ENCODE assay signal across 24 mouse cellular contexts in the genomic region with DNA sequence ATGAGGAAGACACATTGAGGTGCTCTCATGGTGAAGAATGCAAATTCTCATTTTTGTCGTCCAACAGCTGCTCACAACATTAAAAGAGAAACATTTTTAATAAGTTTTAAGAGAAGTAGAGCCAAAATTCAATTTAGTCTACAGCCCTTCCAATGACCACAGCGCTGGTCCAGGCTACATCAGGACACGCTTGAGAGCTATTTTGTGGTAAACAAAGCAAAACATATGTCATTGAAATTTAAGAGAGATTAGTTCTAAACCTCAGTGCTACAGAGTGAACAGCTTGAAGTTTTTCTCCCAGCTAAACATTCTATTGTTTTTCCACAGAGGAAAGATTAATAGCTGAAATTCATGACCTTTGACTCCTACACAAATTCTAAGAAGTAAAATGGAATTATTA.
DNase-seq lines count a peak whose midpoint lies in the region; ATAC-seq and TF ChIP-seq lines count a peak whose summit lies in the region.
"Had no signal": no experiment of that assay in that cellular context is flagged by ENCODE, and none has a peak within 500 bp of the region (broad histone marks: within the 10 kb centered on the region; RNA-seq: fewer than 3 reads in every experiment).

No protein-coding gene starts in this region.

- no peak overlapping the region for H3K4me2 ChIP-seq in lung, embryonic 14.5 days
- H3K4me2 ChIP-seq in lung, postnatal 0 days (replicated peaks; ENCODE audit: low read depth, low read length): no peak overlapping the region
- H3K4me2 ChIP-seq in stomach, embryonic 16.5 days (ENCODE audit: low read depth, low read length): no peak overlapping the region
- H3K4me2 ChIP-seq: embryonic facial prominence, embryonic 12.5 days; embryonic facial prominence, embryonic 15.5 days; heart, embryonic 11.5 days had no signal

- no peaks in the 10 kb centered on the region for H3K27me3 ChIP-seq in lung, embryonic 14.5 days (ENCODE audit: insufficient read depth, low read length)
- no peaks in the 10 kb centered on the region for H3K27me3 ChIP-seq in lung, postnatal 0 days (replicated peaks; ENCODE audit: insufficient read depth, low read length)
- no peaks in the 10 kb centered on the region for H3K27me3 ChIP-seq in stomach, embryonic 16.5 days (ENCODE audit: control insufficient read depth, insufficient read depth, low read length)
- H3K27me3 ChIP-seq: embryonic facial prominence, embryonic 12.5 days; embryonic facial prominence, embryonic 15.5 days had no signal

- WGBS in lung, embryonic 14.5 days: 31% methylated on average over 3 of the region's 3 CpGs
- 47% methylated on average over 3 of the region's 3 CpGs for WGBS in lung, postnatal 0 days
- WGBS in lung, adult 2 months: 54% methylated on average over 3 of the region's 3 CpGs
- WGBS in stomach, embryonic 16.5 days: 44% methylated on average over 3 of the region's 3 CpGs

- DNase-seq in kidney, postnatal 10 days: peak; percentile 12
- DNase-seq in kidney, adult 9 months: no peak
- DNase-seq in lung, embryonic 14.5 days: peak; percentile 57
- DNase-seq in lung, postnatal 25 days (ENCODE audit: low spot score): no peak
- peak; percentile 23 for DNase-seq in lung, postnatal 0 days (ENCODE audit: low spot score)
- no peak for DNase-seq in lung, adult 2 months
- no peak for DNase-seq in heart, postnatal 4 days
- DNase-seq: adrenal gland, adult 2 months; adrenal gland, postnatal 14 days; cerebellum, adult 11 months; cerebellum, adult 2 months; cerebellum, adult 9-11 months; cerebellum, postnatal 25 days; forebrain, postnatal 0 days; gastrocnemius, adult 2 months; gastrocnemius, postnatal 14 days; heart, adult 11 months had no signal

- no peak for TF ChIP-seq POLR2A in lung, adult 2 months (IDR thresholded peaks at IDR 0.05; ENCODE audit: borderline replicate concordance, extremely low read depth, low read depth, low read length)

- H3K4me3 ChIP-seq in lung, embryonic 14.5 days (ENCODE audit: low read depth, low read length): no peak overlapping the region
- H3K4me3 ChIP-seq in lung, postnatal 0 days (ENCODE audit: low read depth, low read length): no peak overlapping the region
- H3K4me3 ChIP-seq in lung, adult 2 months (replicated peaks; ENCODE audit: extremely low read depth, low read depth, low read length): no peak overlapping the region
- no peak overlapping the region for H3K4me3 ChIP-seq in stomach, embryonic 16.5 days (replicated peaks; ENCODE audit: low read length)
- H3K4me3 ChIP-seq: embryonic facial prominence, embryonic 12.5 days; embryonic facial prominence, embryonic 15.5 days; gastrocnemius, adult 2 months; hindbrain, embryonic 10.5 days had no signal

- no peaks in the 10 kb centered on the region for H3K9me3 ChIP-seq in lung, embryonic 14.5 days (ENCODE audit: low read depth, low read length)
- H3K9me3 ChIP-seq in lung, postnatal 0 days (ENCODE audit: low read length): no peaks in the 10 kb centered on the region
- H3K9me3 ChIP-seq in stomach, embryonic 16.5 days (replicated peaks; ENCODE audit: control insufficient read depth, low read length): no peaks in the 10 kb centered on the region
- H3K9me3 ChIP-seq: embryonic facial prominence, embryonic 12.5 days; embryonic facial prominence, embryonic 15.5 days; hindbrain, embryonic 10.5 days had no signal

- no peaks in the 10 kb centered on the region for H3K4me1 ChIP-seq in lung, embryonic 14.5 days (ENCODE audit: insufficient read depth)
- H3K4me1 ChIP-seq in lung, postnatal 0 days (ENCODE audit: insufficient read depth, low read depth, low read length): no peaks in the 10 kb centered on the region
- H3K4me1 ChIP-seq in lung, adult 2 months (ENCODE audit: control insufficient read depth, insufficient read depth, low read length): no peaks in the 10 kb centered on the region
- H3K4me1 ChIP-seq in stomach, embryonic 16.5 days (ENCODE audit: control insufficient read depth, insufficient read depth, low read length): no peaks in the 10 kb centered on the region
- H3K4me1 ChIP-seq: embryonic facial prominence, embryonic 12.5 days; embryonic facial prominence, embryonic 15.5 days; hindbrain, embryonic 10.5 days had no signal

- no peak for TF ChIP-seq CTCF in lung, embryonic 14.5 days (IDR thresholded peaks at IDR 0.05; ENCODE audit: low read depth)
- TF ChIP-seq CTCF in lung, postnatal 0 days (IDR thresholded peaks at IDR 0.05): no peak
- no peak for TF ChIP-seq CTCF in lung, adult 2 months (IDR thresholded peaks at IDR 0.05; ENCODE audit: insufficient read depth, low read length)

- no peak overlapping the region for H3K9ac ChIP-seq in lung, embryonic 14.5 days
- H3K9ac ChIP-seq in lung, postnatal 0 days (replicated peaks; ENCODE audit: low read depth): no peak overlapping the region
- H3K9ac ChIP-seq in stomach, embryonic 16.5 days (ENCODE audit: low read length): no peak overlapping the region
- H3K9ac ChIP-seq: embryonic facial prominence, embryonic 12.5 days; embryonic facial prominence, embryonic 15.5 days; forebrain, postnatal 0 days had no signal

- no peak for TF ChIP-seq EP300 in lung, postnatal 0 days (IDR thresholded peaks at IDR 0.05)

- H3K27ac ChIP-seq in lung, embryonic 14.5 days (ENCODE audit: low read depth): no peak overlapping the region
- H3K27ac ChIP-seq in lung, postnatal 0 days (ENCODE audit: low read length): no peak overlapping the region
- H3K27ac ChIP-seq in stomach, embryonic 16.5 days (ENCODE audit: low read length): no peak overlapping the region
- H3K27ac ChIP-seq: embryonic facial prominence, embryonic 12.5 days; embryonic facial prominence, embryonic 15.5 days; gastrocnemius, adult 2 months; hindbrain, embryonic 10.5 days had no signal

- no peaks in the 10 kb centered on the region for H3K36me3 ChIP-seq in lung, embryonic 14.5 days (ENCODE audit: insufficient read depth)
- H3K36me3 ChIP-seq in lung, postnatal 0 days (ENCODE audit: insufficient read depth, low read length): no peaks in the 10 kb centered on the region
- H3K36me3 ChIP-seq in stomach, embryonic 16.5 days (ENCODE audit: control insufficient read depth, insufficient read depth, low read length): no peaks in the 10 kb centered on the region
- H3K36me3 ChIP-seq: embryonic facial prominence, embryonic 12.5 days; embryonic facial prominence, embryonic 15.5 days; hindbrain, embryonic 10.5 days had no signal

- peak; percentile 41; the same call in 1 of the 2 replicates for ATAC-seq in lung, embryonic 14.5 days (ENCODE audit: insufficient read depth)
- ATAC-seq in lung, postnatal 0 days: peak; percentile 37; the same call in 1 of the 2 replicates
- peak; percentile 83; the same call in 1 of the 2 replicates for ATAC-seq in stomach, embryonic 16.5 days (ENCODE audit: insufficient read depth, low FRiP score)
- ATAC-seq: CD4-positive, CD25-positive, alpha-beta regulatory T cell, adult 4 months; forebrain, embryonic 14.5 days; forebrain, postnatal 0 days had no signal

Comparison
In these comparisons a context has a peak if more than half of its experiments do, and no peak if none do; other contexts are left out.
1. DNase-seq: peak in kidney, postnatal 10 days (single experiment), lung, embryonic 14.5 days (single experiment) and lung, postnatal 0 days (single experiment); none in kidney, adult 9 months (single experiment), lung, postnatal 25 days (single experiment), lung, adult 2 months (single experiment) and heart, postnatal 4 days (single experiment).
2. Peak in every context shown above with its lines, with median percentiles within 50 percentile points of each other: ATAC-seq.